Mouse (Mus musculus) T-helper 2 cell (primary cell): ENCODE data around the gene Eomes.

Experiments
- in situ Hi-C: fragments of 300-600 bp; cut with MboI, MseI; formaldehyde crosslinking; loops from one replicate; pipeline ENCODE4 v1.15.1; 2025; ENCODE audit warnings: high pct_unique_total_duplicates

Gene Eomes

GRCm38 (mm10) chr9:118487636-118488035, 9.6 kb downstream of the Eomes start:
- in situ Hi-C loops = loop anchor here (5.0 kb wide), 1 partner anchor 435 kb away; no protein-coding TSS in a partner anchor

- in situ Hi-C loops = loop anchor here (5.0 kb wide), 1 partner anchor 436 kb away; no protein-coding TSS in a partner anchor
These were observed 10.3 kb downstream of the Eomes start for GRCm38 (mm10) chr9:118488138-118488895.

DNA sequence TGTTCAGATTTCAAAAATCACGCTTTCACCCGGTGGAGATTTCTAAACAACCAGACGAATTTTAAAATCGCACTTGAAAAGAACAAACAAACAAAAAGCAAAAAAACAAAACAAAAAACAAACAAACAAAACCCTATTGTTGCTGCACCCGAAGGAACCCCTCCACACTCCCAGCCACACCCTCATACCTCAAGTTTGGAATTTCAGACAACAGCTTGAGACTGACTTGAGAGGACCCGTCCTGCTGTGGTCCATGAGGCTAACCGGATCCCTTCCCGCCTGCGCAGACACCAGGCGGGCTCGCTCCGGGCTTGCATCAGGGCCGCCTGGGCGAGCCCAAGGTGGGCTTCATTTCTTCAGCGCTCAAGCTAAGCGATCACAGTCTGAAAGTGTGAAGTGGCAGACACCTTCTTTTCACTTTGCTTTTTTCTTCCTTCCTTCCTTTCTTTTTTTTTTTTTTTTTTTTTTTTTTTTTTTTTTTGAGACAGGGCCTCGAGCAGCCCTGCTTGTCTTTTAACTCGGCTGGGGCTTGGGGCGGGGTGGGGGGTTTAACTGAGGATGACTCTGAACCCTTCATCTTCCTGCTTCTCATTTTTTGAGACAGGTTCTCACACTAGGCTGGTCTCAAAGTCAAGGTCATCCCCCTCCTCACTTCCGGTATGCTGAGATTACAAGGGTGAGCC, 11.0 kb downstream of the Eomes start:
- in situ Hi-C loops = loop anchor here (5.0 kb wide), 1 partner anchor 437 kb away; no protein-coding TSS in a partner anchor

DNA sequence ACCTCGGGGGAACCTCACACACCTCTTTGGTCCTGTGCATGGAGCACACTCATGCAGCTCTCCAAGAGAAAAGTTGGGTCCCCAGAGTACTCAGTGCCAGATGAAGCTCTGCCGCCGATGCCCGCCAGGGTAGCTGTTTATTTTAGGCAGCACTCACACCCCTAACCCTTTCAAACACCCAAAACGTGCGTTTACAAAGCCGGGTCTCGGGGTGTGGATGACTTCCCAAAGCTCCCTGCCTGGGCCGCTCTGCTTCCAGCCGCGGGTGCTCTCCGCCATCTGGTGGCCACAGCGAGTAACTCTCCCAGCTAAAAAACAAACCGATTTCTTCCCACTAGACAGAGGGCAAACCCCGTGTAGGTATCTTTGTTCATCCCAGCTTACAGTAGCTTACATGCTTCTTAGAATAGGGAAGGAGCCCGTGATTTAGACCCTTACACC, 11.6 kb downstream of the Eomes start:
- in situ Hi-C loops = loop anchor here (5.0 to 10.0 kb wide), 3 partner anchors 325 to 437 kb away; no protein-coding TSS in a partner anchor

GRCm38 (mm10) chr9:118491195-118491594, 13.2 kb downstream of the Eomes start:
- in situ Hi-C loops = loop anchor here (10.0 kb wide), 2 partner anchors 326 to 396 kb away; no protein-coding TSS in a partner anchor

DNA sequence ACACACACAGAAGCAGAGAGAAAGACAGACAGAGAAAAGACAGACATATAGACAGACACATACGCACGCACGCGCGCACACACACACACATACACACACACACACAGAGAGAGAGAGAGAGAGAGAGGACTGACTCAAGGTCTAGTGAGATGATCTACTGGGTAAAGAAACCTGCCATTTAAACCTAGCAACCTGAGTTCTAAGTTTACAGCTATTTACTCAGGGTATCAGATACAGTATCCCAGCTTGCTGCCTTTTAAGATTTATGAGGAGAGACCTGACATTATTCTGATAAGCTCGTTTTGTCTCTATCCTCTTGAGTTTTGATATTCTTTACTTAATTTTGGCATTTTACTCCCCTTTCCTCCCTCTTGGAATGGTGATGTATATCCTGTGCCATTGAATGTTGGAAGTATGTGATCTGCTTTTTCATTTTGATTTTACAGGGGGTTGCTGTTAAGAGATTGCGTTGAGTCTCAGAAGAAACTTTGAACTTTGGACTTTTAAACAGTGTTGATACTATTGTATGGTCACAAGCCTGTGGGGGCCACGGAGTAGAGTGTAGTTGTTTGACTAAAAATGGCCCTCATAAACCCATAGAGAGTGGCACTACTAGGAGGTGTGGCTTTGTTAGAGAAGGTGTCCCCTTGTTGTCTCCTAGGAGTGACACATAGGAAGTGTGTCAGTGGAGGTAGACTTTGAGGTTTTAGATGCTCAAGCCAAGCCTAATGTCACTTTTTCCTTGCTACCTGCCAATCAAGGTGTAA, 15.1 kb downstream of the Eomes start:
- in situ Hi-C loops = loop anchor here (10.0 kb wide), 2 partner anchors 328 to 398 kb away; no protein-coding TSS in a partner anchor

GRCm38 (mm10) chr9:118494106-118494505, 16.1 kb downstream of the Eomes start:
- in situ Hi-C loops = loop anchor here (10.0 kb wide), 2 partner anchors 329 to 399 kb away; no protein-coding TSS in a partner anchor

DNA sequence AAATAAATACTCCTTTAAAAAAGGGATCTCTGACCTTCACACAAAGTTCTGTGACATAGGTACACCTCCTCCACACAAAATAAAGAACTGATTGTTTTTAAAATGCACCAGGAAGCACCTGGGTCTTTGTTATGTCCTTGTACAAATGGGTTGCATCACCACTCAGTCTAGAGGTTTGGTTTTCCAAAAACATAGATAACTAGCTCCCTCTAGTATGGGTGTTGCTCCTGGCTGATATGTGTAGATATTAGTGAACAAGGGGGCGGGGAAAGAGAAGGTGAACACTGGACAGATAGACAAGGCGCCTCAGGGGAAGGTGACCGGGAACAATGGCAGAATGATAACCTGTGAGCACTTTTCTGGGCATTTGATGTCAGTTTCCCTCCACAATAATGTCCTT, 17.9 kb downstream of the Eomes start:
- in situ Hi-C loops = loop anchor here (10.0 kb wide), 2 partner anchors 331 to 401 kb away; no protein-coding TSS in a partner anchor

DNA sequence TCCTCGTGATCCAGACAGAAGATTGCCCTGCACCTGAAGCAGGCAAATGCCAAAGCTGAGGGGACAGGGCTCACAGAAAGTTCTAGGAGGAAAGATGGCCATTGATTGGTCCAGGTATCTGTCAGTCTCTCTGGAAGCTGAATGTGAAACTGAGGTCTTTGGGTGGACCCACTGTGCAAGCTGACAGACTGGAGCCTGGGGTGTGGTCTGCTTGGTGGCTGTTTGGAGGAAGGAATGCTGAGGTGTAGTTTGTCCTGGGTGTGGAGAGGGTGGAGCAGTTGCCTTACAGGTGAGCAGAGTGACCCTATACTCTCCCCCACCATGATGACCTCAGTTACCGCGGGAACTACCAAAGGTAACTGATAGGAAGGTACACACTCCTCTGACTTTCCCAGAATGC, 18.9 kb downstream of the Eomes start:
- in situ Hi-C loops = loop anchor here (10.0 kb wide), 2 partner anchors 332 to 402 kb away; no protein-coding TSS in a partner anchor

DNA sequence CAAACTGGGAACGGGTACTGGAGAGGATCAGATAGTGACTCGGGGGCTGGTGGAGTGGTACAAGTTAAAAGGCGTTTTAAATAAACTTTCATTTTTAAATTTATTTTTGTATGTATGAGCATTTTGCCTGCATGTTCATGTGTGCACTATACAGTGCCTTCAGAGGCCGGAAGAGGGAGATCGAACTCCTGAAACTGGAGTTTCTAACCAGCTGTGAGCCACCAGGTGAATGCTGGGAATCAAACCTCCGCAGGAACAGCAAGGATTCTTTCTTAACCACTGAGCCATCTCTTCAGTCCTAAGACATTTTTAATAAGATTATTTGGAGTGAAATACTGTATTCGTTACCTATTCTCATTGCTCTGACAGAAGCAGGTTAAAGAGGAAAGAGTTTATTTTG, 20.0 kb downstream of the Eomes start:
- in situ Hi-C loops = loop anchor here (10.0 kb wide), 2 partner anchors 333 to 403 kb away; no protein-coding TSS in a partner anchor

- in situ Hi-C loops = no loop called here
These were observed 23.0 kb downstream of the Eomes start for GRCm38 (mm10) chr9:118500963-118501362.

GRCm38 (mm10) chr9:118504656-118505055, 26.6 kb downstream of the Eomes start:
- in situ Hi-C loops = no loop called here

- in situ Hi-C loops = no loop called here
These were observed 28.0 kb downstream of the Eomes start, which contains the start of gene Golga4 for GRCm38 (mm10) chr9:118506020-118506403. Golga4 (plus strand) TSS chr9:118506267.

DNA sequence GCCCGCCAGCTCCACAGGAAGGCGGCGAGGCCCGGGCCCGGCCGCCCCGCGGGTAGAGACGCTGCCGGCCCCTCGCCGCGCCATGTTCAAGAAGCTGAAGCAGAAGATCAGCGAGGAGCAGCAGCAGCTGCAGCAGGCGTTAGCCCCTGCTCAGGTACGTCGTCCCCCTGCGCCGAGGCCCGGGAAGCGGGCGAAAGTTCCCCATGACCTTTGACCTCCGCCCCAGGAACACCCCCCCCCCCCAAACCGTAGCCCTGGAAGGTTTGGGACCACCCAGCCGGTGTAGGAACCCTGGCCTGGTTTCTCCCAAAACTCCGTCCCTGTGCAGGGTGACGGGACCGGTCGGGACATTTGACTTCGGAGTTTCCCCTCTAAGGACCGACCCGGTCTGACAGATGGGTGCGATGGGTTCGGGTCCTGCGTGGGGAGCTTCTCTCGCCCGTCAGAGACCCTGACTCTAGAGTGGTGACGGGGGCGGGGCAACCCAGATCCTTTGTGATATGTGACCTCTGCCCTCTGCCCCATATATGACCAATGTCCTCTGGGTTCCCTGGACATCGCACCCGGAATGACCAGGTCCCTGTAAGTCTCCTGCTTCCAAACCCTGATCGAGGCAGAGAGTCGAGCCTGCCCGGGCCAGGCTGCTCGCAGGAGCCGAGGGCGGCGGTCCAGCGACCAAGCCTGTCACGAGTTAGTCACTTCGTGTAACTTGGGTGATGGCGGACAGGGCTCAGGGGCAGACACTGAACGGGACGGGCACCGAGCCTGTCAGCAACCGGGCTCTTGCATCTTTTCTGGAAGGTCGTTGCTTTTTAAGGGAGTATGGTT, 28.6 kb downstream of the Eomes start:
- in situ Hi-C loops = no loop called here

DNA sequence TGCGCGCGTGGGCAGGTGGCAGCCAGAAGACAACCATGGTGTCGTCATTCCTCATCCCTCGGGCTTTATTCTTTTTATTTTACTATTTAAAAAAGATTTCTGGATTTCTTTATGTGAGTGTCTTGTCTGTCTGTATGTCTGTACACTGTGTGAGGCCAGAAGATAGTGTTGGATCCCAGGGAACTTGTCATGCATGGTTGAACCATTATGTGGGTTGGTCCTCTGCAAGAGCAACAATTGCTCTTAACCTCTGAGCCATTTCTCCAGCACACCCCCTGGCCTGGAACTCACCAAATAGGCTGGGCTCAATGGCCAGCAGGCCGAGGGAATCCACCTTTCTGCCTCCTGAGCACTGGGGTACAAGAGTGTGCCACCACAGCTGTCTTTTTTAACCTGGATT, 29.5 kb downstream of the Eomes start:
- in situ Hi-C loops = no loop called here

- in situ Hi-C loops = no loop called here
These were observed 30.6 kb downstream of the Eomes start for GRCm38 (mm10) chr9:118508601-118509000.

DNA sequence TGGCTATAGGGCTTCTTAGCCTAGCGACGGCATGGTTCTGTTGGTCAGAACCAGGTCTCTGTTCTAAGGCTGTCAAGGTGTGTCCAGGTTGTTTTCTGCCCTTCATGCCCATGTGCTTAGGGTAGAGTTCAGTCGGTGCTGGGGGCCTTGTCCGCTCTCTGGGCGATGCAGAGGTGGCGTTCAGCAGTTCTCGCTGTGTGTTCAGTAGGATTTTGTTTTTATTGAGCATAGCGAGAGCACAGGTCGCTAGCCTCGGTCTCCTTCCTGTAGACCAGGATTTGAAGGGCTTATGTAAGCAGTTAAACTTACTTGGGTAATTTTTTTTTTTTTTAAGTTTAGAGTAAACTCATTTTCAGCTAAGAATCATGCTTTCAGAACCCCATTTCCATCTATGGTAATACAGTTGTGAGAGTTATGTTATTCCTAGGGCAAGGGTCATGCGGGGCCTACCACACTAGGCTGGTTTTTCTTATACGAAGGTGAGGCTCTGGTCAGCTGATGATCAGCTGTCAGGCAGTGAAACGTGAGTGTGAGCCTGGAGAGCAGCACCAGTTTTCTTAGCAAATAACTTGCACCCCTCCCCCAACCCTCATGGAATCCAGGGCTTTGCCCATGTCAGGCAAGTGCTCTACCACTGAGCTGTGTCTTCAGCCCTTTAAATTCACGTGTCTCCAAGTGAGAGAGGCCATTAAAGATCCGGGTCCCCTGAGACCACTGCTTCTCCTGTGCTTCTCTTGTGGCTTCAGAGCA, 33.1 kb downstream of the Eomes start:
- in situ Hi-C loops = no loop called here

DNA sequence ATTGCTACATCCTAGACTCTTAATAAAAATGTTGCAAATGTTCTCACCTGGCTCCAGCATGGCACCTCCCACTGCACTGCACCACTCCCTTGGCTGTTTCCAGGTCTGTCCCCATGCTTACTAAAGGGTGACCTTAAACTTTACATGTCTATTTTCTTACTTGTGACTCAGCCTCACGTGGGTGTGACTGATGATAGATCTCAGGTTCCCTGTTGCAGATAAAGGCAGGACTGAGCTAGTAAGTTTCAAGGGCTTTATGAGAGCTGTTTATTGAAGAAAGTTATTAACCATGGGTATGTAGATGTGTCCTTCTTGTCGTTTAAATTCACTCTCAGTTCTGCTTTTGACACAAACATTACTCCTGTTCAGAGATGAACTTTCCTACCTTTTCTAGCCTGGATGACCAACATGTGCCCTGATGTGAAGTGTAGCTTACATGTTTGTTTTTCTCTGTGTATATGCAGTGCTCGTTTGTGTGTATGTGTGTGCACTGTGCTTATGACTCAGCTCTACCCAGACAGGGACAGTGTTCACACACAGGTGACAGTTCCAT, 34.7 kb downstream of the Eomes start:
- in situ Hi-C loops = no loop called here

DNA sequence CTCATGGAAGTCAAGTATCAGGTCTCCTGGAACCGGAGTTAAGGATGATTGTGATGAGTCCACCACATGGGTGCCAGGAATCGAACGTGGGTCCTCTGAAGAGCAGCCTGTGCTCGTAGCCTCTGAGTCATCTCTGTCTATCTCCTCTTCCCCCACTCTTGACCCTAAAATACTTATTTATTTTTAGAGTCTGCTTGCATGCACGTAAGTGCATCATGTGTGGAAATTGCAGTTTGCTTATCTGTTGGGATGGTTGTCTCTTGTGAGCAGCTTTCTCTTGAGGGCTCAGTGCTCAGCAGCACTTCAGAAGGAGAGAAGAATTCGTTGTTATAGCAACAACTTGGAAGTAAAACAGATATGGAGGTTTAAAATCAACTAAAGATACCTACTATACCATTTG, 37.5 kb downstream of the Eomes start:
- in situ Hi-C loops = no loop called here

DNA sequence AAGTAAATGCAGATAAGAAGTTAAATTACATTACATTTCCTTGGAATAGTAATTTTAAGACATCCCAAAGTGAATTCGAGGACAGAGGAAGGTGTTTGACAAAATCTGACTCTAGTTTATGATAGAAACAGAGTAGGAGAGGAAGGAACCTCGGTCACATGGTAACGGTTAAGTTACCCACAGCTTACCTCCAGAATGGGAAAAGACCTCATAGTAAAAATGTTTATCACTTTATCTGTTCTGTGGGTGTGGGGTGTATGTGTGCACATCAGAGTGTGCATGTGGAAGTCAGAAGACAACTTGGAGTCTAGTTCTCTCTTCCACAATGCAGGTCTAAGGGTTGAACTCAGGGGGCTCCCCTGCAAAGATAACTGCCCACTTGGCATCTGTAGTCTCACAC, 38.1 kb downstream of the Eomes start:
- in situ Hi-C loops = no loop called here
